Mouse (Mus musculus) kidney, adult 11 months (tissue): ENCODE data around the gene Tns3.

Source experiments
- DNase-seq: peaks from one replicate; pipeline ENCODE4 v3.0.0; 2022

Gene Tns3

GRCm38 (mm10) chr11:8664393-8664743 is at the start of gene Tns3:
TSS of gene Tns3 (minus strand) at chr11:8664535.
- DNase-seq, result peak; percentile 58

- no peak for DNase-seq
These were observed 42.1 kb upstream of the Tns3 start for GRCm38 (mm10) chr11:8706246-8707041.

- no peak for DNase-seq
These were observed 40.8 kb upstream of the Tns3 start for GRCm38 (mm10) chr11:8705156-8705555.

GRCm38 (mm10) chr11:8703876-8704275 is 39.5 kb upstream of the Tns3 start:
- DNase-seq, result no peak

GRCm38 (mm10) chr11:8702532-8702886 is 38.2 kb upstream of the Tns3 start:
- DNase-seq, result no peak

- DNase-seq, result no peak
These were observed 37.7 kb upstream of the Tns3 start for GRCm38 (mm10) chr11:8701845-8702531.

GRCm38 (mm10) chr11:8701400-8701799 is 37.1 kb upstream of the Tns3 start:
- DNase-seq, result no peak

- DNase-seq, result no peak
These were observed 36.4 kb upstream of the Tns3 start for GRCm38 (mm10) chr11:8700641-8701221.

GRCm38 (mm10) chr11:8699777-8700176 is 35.4 kb upstream of the Tns3 start:
- DNase-seq, result no peak

- DNase-seq, result no peak
These were observed 33.3 kb upstream of the Tns3 start for GRCm38 (mm10) chr11:8697670-8698069.

GRCm38 (mm10) chr11:8694096-8694495 is 29.8 kb upstream of the Tns3 start:
- no peak for DNase-seq

GRCm38 (mm10) chr11:8692536-8693471 is 28.5 kb upstream of the Tns3 start:
- no peak for DNase-seq

- DNase-seq, result no peak
These were observed 27.8 kb upstream of the Tns3 start for GRCm38 (mm10) chr11:8692162-8692535.

GRCm38 (mm10) chr11:8691605-8692004 is 27.3 kb upstream of the Tns3 start:
- no peak for DNase-seq

GRCm38 (mm10) chr11:8690633-8691032 is 26.3 kb upstream of the Tns3 start:
- no peak for DNase-seq

GRCm38 (mm10) chr11:8689515-8689914 is 25.2 kb upstream of the Tns3 start:
- DNase-seq, result no peak

GRCm38 (mm10) chr11:8688907-8689306 is 24.6 kb upstream of the Tns3 start:
- no peak for DNase-seq

- no peak for DNase-seq
These were observed 22.2 kb upstream of the Tns3 start for GRCm38 (mm10) chr11:8686501-8686900.

- DNase-seq, result no peak
These were observed 21.7 kb upstream of the Tns3 start for GRCm38 (mm10) chr11:8686061-8686460.

- DNase-seq, result no peak
These were observed 20.9 kb upstream of the Tns3 start for GRCm38 (mm10) chr11:8685195-8685594.

GRCm38 (mm10) chr11:8684262-8684661 is 19.9 kb upstream of the Tns3 start:
- no peak for DNase-seq

- DNase-seq, result no peak
These were observed 17.0 kb upstream of the Tns3 start for GRCm38 (mm10) chr11:8681356-8681755.

GRCm38 (mm10) chr11:8680650-8681049 is 16.3 kb upstream of the Tns3 start:
- no peak for DNase-seq
